Mouse (Mus musculus) lung, adult 2 months (tissue): ENCODE data around the gene Eif4enif1. TPM values are rescaled to one million over a fixed set of nuclear protein-coding genes. Genes with fewer than 3 reads are reported as not detected.

ENCODE experiments used
- DNase-seq: peaks from one replicate; pipeline ENCODE4 v3.0.0; 2022
- H3K4me1 ChIP-seq: fragments of 200-500 bp; 2 replicates; pipeline ENCODE4 v1.6.1; 2011; ENCODE audit warnings: low read length; ENCODE audit not compliant: control insufficient read depth, insufficient read depth
- H3K4me3 ChIP-seq: fragments of 200-500 bp; replicated peaks from 2 replicates; pipeline ENCODE3; 2011; ENCODE audit warnings: low read depth, mild to moderate bottlenecking, control low read depth, low read length; ENCODE audit errors: extremely low read depth
- CTCF ChIP-seq: fragments of 200-500 bp; IDR thresholded peaks from 2 replicates; pipeline ENCODE4 v1.5.1; 2011; ENCODE audit warnings: mild to moderate bottlenecking, low read length, control low read depth; ENCODE audit not compliant: insufficient read depth
- POLR2A ChIP-seq: fragments of 200-500 bp; IDR thresholded peaks from 2 replicates; pipeline ENCODE4 v1.6.1; 2011; ENCODE audit warnings: low read depth, mild to moderate bottlenecking, control low read depth, low read length, borderline replicate concordance; ENCODE audit errors: extremely low read depth
- WGBS: fragments of 180-500 bp; shearing (Covaris S2); methylation state at CpG from one replicate; pipeline ENCODE4 v1.1.7; 2018; 5-methylcytosine and 5-hydroxymethylcytosine counted together
- polyA plus RNA-seq: library from polyadenylated mRNA; depleted of rRNA; stranded (reverse); fragments of >200 nt; gene quantifications from 2 replicates; pipeline ENCODE4 v1.2.3, GENCODE M21; 2012

The Eif4enif1 gene
- polyA plus RNA-seq, 1 experiment: 37.2 TPM

- Histone ChIP-seq H3K4me1 (0 out of 2 replicates have a peak, but pooled peaks cover 2% of the 10 kb centered on the region), H3K4me3 (no peak overlapping the region)
- WGBS: 67% methylated on average over 2 of the region's 2 CpGs
- TF ChIP-seq CTCF (no peak), POLR2A (no peak)
- no peak for DNase-seq
Measured at GRCm38 (mm10) chr11:3279729-3280128, 77.5 kb downstream of the Eif4enif1 start.

- TF ChIP-seq POLR2A (no peak), CTCF (no peak)
- no peak overlapping the region for H3K4me3 ChIP-seq
- 84% methylated on average over 6 of the region's 6 CpGs for WGBS
- H3K4me1 ChIP-seq: peaks cover 7% of the 10 kb centered on the region
- DNase-seq: no peak
Measured at GRCm38 (mm10) chr11:3282887-3283286, 80.7 kb downstream of the Eif4enif1 start.

GRCm38 (mm10) chr11:3283645-3284044 is 81.5 kb downstream of the Eif4enif1 start:
- TF ChIP-seq POLR2A (no peak), CTCF (no peak)
- no peak for DNase-seq
- no peak overlapping the region for H3K4me3 ChIP-seq
- H3K4me1 ChIP-seq: peaks cover 7% of the 10 kb centered on the region
- WGBS: 81% methylated on average over 6 of the region's 6 CpGs

- peaks cover 7% of the 10 kb centered on the region for H3K4me1 ChIP-seq
- no peak for DNase-seq
- WGBS: 80% methylated on average over 3 of the region's 3 CpGs
- no peak overlapping the region for H3K4me3 ChIP-seq
- no peak for TF ChIP-seq CTCF
- TF ChIP-seq POLR2A: no peak
Measured at GRCm38 (mm10) chr11:3285940-3286339, 83.7 kb downstream of the Eif4enif1 start.

GRCm38 (mm10) chr11:3287131-3287530 is 84.9 kb downstream of the Eif4enif1 start:
- H3K4me1 ChIP-seq: peaks cover 18% of the 10 kb centered on the region
- 52% methylated on average over 6 of the region's 6 CpGs for whole genome bisulfite sequencing
- DNase-seq: no peak
- no peak for TF ChIP-seq POLR2A
- no peak for TF ChIP-seq CTCF
- no peak overlapping the region for H3K4me3 ChIP-seq

- Histone ChIP-seq H3K4me3 (no peak overlapping the region), H3K4me1 (peaks cover 19% of the 10 kb centered on the region)
- 78% methylated on average over 5 of the region's 5 CpGs for WGBS
- no peak for DNase-seq
- no peak for TF ChIP-seq POLR2A
- no peak for TF ChIP-seq CTCF
Measured at GRCm38 (mm10) chr11:3287921-3288320, 85.7 kb downstream of the Eif4enif1 start.

- Histone ChIP-seq H3K4me3 (peak within 1 kb of the TSS; percentile 83), H3K4me1 (peaks cover 24% of the 10 kb centered on the region)
- TF ChIP-seq POLR2A: peak; percentile 77; the same call in 1 of the 2 replicates
- TF ChIP-seq CTCF: no peak
- under 1% methylated on average over 41 of the region's 41 CpGs for WGBS
- DNase-seq: peak; percentile 67
Measured at GRCm38 (mm10) chr11:3288521-3289301, 86.5 kb downstream of the Eif4enif1 start, which contains the start of gene Patz1. Gene Patz1 (plus strand): TSS chr11:3288874.

DNA sequence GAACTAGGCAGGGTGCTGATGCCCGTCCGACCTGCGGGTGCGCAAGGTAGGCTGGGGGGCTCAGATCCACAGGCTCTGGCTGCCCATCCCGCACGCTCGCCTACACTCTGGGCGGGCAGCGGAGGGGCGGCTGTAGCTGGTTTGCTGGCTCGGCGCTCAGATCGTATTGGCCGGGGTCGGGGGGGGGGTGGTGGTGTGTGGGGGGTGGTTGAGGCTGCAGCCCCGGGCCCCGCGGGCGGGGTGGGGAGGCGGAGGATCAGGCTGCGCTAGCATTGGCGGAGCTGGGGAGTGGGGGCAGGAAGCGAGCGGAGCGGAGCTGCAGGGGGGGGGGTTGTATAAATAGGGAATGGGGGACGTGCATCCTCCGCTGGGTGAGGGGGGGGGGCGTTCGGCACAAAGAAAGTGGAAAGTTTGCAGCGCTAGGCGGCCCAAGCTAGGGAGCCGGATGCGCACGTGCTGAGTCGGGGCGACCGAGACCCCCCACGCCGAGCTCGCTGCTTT is 87.2 kb downstream of the Eif4enif1 start:
- no peak for DNase-seq
- under 1% methylated on average over 35 of the region's 40 CpGs for WGBS
- H3K4me3 ChIP-seq: peak overlapping the region; percentile 83
- TF ChIP-seq CTCF (no peak), POLR2A (no peak)
- peaks cover 23% of the 10 kb centered on the region for H3K4me1 ChIP-seq

- H3K4me3 ChIP-seq: peak overlapping the region; percentile 83
- H3K4me1 ChIP-seq: peaks cover 19% of the 10 kb centered on the region
- peak; percentile 83 for DNase-seq
- under 1% methylated on average over 87 of the region's 92 CpGs for WGBS
- TF ChIP-seq CTCF (peak; percentile 46; the same call in 1 of the 2 replicates), POLR2A (peak; percentile 63; the same call in 1 of the 2 replicates)
Measured at GRCm38 (mm10) chr11:3289803-3290639, 87.8 kb downstream of the Eif4enif1 start.
